Mouse (Mus musculus): ENCODE measurements around the gene Zfp740.
"Not testable (repeated sequence)": the region's sequence is repeated elsewhere in the genome, so short reads cannot be mapped to it uniquely, and the experiment has no call there.

Gene Zfp740

DNA sequence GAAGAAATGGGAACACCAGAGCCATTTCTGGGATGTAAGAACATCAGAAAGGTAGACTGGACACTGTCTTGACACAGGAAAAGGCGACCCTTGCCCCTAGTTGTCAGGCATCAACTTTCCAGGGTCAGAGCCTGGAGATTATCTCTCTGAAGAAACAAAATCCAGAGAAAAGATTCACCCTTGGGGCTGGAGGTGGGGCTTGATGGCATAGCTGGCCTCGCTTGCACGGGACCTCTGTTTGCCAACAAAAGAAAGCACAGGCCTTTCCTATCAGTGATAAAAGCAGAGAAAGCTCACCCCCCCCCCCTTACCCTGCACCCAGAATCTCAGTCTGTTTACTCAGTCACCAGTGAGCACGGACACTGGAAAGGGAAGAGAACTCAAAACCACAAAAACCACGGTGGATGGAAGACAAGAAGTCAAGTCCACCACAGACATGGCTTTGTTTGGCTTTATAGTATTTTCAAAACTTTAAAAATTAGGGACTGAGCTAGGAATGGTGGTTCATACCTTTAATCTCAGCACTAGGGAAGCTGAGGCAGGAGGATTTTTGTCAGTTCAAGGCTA lies 10.1 kb upstream of the Zfp740 start:
- no peak for DNase-seq (ENCODE audit: low read depth)

DNA sequence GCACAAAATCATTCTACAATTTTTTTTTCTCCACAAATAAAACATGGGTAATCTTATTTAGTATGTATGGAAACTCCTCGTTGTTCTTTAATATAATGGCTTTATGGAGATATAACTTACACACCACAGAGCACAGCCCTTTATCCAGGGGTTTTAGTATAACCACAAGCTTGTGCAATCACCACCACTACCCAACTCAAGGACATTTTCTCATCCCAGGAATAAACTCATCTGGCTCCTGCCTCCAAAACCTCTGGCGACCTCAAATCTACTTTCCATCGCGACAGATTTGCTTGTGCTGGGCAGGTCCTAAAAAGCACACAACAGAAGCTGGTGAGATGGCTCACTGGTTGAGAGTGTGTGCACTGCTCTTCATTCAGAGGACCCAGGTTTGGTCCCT lies 9.4 kb upstream of the Zfp740 start:
- DNase-seq (ENCODE audit: low read depth): no peak

DNA sequence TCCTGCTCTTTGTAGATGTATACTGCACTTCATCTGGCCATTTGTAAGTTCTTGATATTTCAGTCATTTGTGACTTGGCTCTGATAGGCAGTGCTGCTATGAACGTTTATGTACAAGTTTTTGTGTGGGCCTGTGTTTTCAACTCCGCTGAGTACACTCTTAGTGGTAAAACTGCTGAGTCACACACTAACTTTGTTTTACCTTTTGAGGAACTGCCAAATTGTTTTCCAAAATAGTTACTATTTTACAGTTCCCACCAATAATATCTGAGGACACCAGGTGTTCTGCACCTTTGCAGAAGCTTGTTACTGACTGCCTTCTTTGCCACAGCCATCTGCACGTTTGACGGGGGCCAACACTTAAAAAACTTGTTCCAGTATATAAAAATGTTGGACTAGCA lies 8.6 kb upstream of the Zfp740 start:
- no peak for DNase-seq (ENCODE audit: low read depth)

DNA sequence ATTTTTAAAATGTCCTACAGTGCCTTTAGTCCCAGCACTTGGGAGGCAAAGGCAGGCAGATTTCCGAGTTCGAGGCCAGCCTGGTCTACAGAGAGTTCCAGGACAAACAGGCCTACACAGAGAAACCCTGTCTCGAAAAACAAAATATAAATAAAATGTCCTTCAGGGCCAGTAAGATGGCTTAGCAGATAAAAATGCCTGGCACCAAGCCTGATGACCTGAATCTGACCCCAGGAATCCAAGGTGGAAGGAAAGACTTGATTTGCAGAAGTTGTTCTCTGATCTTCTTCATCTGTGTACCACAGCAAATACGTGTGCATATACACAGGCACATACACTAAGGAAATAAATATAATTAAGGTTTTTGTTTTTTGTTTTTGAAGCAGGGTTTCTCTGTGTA lies 7.7 kb upstream of the Zfp740 start:
- no peak for DNase-seq (ENCODE audit: low read depth)

DNA sequence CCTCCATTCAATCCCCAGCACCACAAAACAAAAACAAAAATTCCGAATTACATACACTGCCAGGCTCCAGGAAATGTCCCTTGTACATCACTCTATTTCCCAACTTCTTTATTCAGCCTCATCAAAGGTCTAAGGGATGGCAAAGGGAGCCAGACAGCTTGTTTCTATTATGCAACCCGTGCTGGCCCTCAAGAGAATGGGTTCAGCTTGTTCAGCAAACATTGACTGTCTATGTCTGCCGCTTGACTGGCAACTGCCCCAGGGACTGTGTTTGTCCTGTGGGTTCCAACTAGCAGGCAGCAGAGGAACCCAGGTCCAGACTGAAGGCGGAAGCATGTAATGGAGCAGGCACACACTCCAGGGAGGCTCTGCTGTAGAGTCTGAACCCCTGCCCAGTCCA lies 4.2 kb upstream of the Zfp740 start:
- no peak for DNase-seq (ENCODE audit: low read depth)

DNA sequence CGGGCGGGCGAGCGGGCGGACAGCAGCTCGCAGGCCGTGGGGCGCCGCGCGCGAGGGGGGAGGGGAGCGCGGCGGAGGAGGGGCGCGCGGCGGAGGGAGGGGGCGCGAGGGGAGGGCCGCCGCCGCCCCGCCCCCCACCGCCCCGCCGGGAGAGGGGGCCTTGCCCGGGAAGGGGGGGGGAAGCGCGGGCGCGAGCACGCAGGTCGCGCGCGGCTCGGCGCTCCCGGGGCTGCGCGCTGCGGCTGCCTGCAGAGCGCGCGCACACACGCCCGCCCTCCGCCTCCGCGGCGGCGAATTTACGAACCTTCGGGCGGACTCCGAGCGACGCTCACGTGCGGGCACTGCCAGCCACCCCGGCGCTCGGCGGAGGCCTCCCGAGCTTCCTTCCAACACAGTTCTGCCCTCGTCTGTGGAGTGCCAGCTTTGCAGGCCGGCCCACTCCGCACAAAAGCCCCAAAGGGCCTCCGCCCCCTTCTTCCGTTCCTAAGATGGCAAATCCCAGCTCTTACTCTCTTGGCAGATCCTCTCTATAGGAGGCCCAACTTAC lies 859 bp downstream of the Zfp740 start:
- no peak for DNase-seq (ENCODE audit: low read depth)

DNA sequence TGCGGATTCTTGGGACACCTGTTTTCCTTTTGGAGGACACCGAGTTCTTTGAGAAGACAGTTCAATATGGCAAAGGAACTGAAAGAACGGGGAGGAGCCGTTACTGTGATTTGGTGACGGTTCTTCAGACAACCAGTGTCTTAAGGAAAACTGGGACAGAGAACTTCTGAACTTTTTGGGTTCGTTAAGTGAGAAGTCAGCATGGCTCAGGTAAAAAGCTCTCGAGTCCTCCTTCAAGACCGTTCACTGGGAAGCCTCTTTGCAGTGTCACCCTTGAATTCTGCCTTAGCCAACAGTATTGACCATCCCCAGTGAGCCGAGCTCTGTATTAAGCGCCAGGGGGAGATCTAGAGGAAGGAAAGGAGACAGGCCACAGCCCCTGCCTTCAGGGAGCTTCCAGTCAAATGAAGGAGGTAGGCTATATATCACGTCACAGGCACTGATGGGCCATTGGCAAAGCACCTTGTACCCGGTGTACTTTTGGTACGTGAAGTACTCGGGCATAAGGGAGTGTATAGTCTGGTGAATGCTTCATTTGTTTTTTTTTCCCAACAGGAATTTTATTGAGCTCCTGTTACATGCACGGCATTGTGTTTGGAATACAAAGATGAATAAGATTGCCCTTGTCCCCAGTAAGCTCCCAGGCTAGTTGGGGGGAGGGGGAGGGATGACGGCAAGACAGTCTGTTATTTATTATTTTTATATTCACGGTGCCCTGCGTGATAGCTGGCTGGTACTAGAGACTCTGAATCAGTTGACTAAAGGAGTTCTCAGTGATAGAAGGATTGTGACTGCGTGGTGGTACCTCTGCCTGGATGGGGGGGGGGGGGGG lies 1.8 kb downstream of the Zfp740 start, which contains the start of gene Csad:
TSS of gene Csad (minus strand) at position 51 of the 832 bp plus-strand sequence.
- no peak for DNase-seq (ENCODE audit: low read depth)

DNA sequence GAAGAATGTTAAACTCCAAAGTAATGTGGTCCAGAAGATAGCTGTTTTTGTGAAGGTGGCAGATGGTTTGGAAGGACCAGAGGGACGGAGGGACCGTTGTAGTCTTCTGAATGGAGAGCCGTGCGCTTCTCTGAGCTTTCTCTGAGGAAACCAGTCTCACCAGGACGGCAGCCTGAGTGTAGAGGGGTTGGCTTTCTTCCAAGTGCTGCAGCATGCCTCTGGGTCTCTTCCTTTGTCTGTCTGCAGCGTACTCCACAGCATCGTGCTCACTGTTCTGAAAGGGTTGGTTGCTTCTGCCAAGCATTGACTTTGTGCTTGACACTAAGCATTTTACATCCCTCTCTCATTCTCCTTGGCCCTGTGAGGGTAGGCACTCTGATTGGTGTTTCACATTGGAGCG lies 2.7 kb downstream of the Zfp740 start:
- DNase-seq (ENCODE audit: low read depth): no peak

DNA sequence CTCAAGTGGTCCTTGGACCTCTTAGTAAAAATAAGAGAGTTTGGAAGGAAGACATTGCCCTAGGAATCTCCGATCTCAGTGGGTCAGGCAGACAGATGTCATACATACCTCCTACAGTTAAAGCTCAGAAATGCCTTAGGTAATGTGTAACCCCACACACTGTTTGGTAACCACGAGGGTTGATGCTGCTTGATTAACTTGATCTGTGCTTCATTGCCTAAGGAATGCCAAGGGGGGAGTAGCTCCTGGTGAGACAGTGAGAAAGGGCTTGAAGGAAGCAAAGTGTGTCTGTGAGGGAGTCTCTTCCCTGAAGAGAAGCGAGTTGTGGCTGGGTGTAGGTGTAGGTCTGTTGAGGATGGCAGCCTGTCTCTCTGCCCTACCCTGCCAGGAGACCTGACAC lies 4.3 kb downstream of the Zfp740 start:
- DNase-seq (ENCODE audit: low read depth): no peak

DNA sequence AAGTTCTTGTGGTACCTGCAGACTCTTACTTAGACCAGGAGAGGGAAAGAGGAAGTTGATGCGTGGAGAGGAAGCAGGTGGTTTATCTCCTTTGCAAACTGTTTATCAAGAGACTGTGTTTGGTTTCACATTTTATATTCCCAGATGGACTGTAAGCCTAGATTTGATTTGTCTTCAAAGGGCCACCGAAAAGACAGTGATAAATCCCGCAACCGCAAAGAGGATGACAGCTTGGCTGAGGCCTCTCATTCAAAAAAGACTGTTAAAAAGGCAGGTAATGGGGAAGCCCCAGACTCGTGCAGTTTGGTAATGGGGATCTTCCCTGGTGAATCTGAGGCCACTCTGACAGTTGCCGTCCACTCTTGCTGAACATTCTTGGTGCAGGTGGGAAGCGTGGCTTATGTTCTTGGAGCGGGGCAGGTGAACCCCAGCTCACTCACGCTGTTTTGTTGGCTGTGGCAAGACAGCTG lies 5.1 kb downstream of the Zfp740 start:
- DNase-seq (ENCODE audit: low read depth): no peak

DNA sequence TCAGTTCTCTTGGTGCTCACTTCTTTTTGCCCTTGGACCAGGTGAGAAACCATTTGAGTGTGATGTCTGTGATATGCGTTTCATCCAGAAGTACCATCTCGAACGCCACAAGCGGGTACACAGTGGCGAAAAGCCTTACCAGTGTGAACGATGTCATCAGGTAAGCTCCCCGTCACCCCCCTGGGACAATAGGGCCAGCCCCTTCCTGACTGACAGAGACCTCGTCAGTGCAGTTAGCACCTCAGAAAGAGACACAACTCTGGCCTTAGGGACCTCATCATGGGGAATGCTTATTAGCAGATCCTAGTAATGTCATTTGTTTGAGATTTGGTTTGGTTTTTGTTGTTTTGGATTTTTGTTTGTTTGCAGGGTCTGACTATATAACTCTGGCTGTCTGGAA lies 6.1 kb downstream of the Zfp740 start:
- no peak for DNase-seq (ENCODE audit: low read depth)

DNA sequence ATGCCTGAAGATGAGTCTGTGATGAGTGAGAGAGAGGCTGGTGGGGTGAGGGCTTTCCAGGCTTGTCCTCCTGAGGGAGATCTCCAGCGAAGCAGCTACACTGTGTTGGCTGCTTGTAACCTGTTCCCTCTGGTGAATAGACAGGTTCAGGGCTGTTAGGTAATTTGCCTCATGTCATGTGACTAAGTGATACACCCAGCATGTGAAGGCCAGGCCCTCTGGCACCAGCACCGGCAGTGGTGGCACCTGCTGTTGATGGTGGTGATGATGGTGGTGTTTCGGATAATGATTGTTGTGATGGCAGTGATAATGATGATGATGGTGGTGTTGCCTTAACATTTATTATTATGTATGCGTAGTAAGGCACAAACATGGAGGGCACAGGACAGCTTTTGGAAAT lies 7.8 kb downstream of the Zfp740 start:
- no peak for DNase-seq (ENCODE audit: low read depth)

DNA sequence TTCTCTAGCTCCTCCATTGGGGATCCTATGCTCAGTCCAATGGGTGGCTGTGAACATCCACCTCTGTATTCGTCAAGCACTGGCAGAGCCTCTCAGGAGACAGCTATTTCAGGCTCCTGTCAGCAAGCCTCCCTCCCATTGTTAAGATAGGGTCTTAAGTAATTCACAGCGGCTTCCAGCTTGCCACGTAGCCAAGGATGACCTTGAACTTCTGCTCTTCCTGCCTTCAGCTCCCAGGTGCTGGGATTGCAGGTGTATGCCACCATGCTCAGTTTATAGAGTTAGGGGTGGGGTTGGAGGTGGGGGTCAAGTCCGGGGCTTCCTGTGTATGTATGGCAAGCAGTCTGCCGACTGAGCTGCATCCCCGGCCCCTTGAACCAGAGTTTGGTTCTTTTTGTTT lies 8.8 kb downstream of the Zfp740 start:
- no peak for DNase-seq (ENCODE audit: low read depth)

DNA sequence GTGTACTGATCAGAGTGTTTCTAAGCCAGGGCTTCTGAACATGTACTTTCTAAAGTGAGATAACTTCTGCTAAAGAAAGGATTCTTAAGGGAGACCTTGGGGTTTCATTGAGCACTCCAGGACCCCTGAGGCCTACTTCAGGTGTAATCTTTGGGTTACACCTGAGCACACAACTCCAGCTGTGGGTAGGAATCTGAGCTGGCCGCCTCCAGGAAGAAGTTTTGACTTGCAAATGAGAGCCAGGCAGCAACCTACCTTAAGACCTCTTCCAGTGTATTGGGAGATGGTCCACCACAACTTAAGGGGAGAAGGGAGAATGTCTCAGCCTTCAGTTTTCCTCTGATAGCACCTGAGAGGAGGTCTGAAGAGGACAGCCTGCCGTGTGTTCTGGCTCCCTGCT lies 11.1 kb downstream of the Zfp740 start:
- no peak for DNase-seq (ENCODE audit: low read depth)

DNA sequence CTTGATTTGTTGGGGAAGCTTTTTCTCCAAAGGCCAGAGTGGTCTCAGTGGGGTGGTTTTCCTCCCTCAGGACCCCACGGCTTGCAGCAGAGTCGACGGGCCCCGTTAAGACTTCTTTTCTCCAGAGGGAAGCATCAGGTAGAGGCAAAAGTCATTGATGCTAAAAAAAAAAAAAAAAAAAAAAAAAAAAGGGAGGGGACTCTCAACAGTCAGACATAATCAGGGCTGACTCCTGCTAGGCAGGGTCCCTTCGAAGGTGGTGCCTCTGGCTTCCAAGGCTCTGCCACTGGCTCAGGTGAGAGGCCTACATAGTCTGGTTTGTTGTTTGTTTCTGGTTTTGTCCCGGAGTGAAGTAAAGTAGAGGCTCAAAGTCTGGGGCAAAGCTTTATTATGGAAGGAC lies 12.6 kb downstream of the Zfp740 start:
- no peak for DNase-seq (ENCODE audit: low read depth)

DNA sequence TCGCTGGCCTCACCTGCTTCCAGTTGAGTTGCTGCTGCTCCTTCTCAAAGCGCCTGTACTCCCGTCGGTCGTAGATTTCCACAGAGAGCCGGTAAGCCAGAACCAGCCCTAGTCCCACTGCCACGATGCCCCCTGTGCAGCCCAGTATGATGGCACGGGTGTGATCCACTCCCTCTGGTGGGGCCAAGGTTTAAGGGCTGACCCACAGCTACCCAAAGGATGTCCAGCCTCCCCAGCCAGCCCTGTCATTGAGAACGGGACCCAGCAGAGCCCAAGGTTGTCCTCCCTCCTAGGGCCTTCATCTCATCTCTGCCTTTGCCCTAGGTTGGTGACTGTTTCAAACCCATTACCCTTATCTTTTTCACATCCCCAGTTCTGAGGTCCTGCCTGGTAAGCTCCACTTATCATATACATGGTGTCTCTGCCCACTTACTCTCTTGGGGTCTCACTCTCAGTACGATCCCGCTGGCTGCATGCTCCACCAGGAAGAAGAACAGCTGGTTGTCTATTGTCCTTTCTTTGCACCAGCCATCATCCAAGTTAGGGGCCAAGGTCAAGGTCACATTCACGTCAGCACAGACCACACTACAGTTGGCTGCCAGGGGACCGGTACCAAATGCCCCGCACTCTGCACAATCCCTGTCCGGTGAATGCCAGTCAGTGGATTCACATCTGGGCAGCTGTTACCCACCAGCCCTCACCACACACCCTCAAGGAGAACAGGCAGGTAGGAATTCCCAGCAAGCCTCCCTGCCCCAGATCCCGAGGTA lies 13.6 kb downstream of the Zfp740 start:
- DNase-seq (ENCODE audit: low read depth): no peak

DNA sequence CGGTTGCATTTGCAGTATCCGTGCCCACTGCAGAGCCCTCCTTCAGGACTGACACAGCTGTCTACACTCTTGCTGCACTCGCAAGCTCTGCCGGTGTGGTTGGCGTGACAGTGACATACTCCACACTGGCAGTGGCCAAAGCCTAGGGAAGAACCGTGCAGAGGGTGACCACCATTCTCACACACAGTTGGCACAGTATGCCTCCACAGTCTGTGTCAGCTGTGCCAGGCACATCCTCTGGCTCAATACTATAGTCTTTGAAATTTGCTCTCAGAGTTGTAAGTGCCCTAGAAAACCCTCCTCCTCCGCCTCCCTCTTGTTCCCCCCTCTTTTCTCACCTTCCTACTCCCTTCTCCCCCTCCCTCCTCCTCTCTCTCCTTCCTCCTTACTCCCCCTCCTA lies 14.3 kb downstream of the Zfp740 start:
- no peak for DNase-seq (ENCODE audit: low read depth)

DNA sequence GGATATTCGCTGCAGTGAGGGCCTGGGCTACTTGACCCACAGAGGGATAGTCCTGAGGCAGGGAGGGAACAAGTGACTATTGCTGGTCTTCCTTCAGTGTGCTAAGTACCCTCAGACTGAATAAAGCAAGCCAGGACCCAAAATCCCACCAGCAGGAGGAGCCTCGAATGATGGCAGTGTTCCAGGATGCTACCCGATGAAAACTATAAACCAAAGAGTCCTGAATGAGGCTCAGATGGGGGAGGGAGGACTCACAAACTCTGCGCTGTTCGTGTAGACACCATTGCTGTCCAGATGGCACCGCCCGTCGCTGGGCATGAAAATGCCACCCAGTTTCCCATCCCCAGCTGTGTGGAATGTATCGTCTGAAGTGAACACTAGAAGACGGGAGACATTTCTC lies 19.3 kb downstream of the Zfp740 start:
- DNase-seq (ENCODE audit: low read depth): no peak

DNA sequence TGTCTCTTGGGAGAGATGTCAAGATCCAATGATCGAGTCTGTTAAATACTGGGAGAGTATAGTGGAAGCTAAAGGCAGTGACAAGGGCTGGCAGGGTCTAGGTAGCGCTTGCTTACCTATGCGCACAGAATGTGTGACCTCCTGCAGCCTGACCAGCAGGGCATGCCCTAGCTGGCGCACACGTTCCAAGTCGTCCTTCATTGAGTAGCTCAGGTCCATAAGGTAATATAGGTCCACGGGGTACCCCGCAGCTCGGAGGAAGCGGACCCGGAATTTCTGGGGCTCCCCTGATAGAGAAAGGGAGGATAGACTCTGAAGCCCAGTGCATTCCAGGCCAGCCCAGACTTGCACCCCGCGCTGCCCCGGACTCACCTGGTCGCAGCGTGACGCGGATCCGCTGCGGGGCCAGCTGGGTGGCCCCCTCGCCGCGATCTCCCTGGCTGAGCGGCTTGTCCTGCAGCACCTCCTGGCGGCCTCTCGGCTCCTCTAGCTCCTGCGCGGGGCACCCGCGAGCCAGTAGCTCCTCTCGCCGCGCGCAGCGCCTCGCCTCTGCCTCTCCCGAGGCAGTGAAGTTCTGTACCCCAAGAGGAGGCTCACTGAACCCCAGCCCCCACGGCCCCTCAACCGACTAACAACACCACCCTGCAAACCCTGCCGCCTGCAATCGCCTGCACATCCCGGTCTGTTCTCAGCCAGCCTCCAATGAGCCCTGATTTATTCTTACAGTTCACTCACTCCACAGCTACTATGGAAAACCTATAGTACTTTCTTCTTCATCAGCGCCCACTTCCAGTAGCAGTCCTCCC lies 21.3 kb downstream of the Zfp740 start:
- DNase-seq (ENCODE audit: low read depth): no peak

DNA sequence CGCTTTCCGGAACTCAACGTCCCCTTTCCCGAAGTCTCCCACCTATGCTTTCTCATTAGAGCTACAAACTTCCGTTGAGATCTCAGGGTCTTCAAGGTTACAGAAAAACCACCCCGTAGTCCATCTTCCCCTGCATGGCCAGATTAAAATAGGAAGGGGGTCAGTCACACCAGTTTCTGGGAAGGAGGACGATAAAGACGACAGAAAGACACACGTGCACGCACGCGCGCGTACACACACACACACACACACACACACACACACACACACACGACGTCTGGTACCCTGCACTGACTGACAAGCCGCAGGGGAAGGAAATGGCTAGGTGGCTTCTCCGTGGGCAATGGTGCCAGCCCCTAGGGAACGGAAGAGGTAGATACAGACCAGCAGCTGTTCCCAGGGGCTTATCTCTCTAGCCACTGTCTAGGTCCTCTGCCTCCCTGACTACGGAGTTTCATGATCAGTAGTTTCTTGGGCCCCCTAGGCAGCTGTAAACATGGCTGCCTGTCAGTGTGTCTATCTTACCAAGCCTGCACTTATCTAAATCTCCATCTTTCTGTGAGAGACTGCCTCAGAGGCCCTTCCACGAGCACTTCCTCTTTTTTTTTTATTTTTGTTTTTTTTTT lies 22.1 kb downstream of the Zfp740 start:
- no peak for DNase-seq (ENCODE audit: low read depth)

DNA sequence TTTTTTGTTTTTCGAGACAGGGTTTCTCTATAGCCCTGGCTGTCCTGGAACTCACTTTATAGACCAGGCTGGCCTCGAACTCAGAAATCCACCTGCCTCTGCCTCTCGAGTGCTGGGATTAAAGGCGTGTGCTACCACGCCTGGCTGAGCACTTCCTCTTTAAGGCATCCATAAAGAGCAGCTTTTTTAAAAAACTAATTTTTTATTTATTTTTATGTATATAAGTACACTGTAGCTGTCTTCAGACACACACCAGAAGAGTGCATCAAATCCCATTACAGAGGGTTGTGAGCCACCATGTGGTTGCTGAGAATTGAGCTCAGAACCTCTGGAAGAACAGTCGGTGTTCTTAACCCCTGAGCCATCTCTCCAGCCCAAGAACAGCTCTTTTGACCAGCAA lies 22.6 kb downstream of the Zfp740 start:
- not testable (repeated sequence) for DNase-seq (ENCODE audit: low read depth)
